Mouse (Mus musculus): Measurements from ENCODE around the gene Abca8a. TPM values are rescaled to one million over a fixed set of nuclear protein-coding genes. Genes with fewer than 3 reads are reported as not detected.
A peak's percentile ranks its signal among the peaks of the same experiment; 100 is the strongest.
"Not testable (repeated sequence)": the region's sequence is repeated elsewhere in the genome, so short reads cannot be mapped to it uniquely, and the experiment has no call there.

The Abca8a gene
- polyA plus RNA-seq, 1 experiment from 2014 or later, result 1.6 TPM

DNA sequence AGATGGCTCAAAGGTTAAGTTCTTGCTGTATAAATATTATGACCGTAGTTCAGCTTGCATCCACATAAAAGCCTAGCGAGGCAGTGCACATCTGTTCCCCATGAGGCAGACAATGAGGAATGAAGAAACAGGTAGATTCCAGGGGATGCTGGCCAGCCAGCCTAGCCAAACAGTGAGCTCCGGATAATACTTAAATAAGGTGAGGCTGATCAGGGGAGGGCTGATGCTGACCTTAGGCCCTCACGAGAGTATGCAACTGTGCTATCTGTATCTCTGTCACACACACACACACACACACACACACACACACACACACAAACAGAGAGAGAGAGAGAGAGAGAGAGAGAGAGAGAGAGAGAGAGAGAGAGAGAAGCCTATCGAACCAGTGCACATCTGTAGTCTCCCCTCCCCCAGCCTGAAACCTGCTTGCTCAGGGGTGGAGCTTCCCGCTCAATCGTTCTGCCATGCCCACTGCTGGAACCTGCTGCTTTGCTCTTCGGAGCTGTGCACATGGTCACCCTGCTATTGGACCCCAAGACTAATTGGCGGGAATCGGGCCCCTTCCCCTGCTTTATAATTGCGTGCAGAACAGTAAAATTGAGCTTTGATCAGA is 108.2 kb downstream of the Abca8a start:
- not testable (repeated sequence) for H3K9ac ChIP-seq; H3K4me1 ChIP-seq (replicated peaks); H3K4me3 ChIP-seq (replicated peaks); H3K27me3 ChIP-seq; H3K9me3 ChIP-seq (replicated peaks); H3K4me2 ChIP-seq; H3K36me3 ChIP-seq (replicated peaks)
- H3K27ac ChIP-seq (replicated peaks), result peak overlapping the region; percentile 38; the same call in 1 of the 2 replicates
- whole genome bisulfite sequencing (ENCODE audit: insufficient replicate concordance), result 40% methylated on average over 11 of the region's 11 CpGs
- ATAC-seq (ENCODE audit: insufficient read depth), result peak; percentile 26; the same call in 1 of the 2 replicates

DNA sequence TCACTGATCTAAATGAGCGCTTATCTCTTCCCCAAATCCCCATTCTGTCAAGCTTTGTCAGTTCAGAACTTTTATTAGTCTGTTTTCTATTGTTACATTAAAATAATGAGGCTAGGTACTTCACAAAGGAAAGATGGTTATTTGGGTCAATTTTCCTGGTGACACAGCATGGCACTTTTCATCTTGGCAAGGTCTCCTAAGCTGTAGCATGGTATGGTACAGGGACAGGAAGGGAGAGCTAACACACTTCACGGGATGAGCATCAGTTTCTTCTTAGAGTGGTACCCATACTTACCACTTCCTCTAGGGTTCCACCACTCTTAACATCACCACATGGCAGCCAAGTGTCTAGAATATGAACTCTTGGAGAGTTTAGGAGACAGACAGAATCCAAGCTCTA is 113.9 kb downstream of the Abca8a start:
- Histone ChIP-seq H3K4me2 (no peak overlapping the region), H3K4me3 (replicated peaks) (no peak overlapping the region), H3K27ac (replicated peaks) (no peak overlapping the region), H3K4me1 (replicated peaks) (no peaks in the 10 kb centered on the region), H3K9ac (no peak overlapping the region), H3K27me3 (no peaks in the 10 kb centered on the region), H3K36me3 (replicated peaks) (no peaks in the 10 kb centered on the region; the same call in none of the 2 replicates), H3K9me3 (replicated peaks) (no peaks in the 10 kb centered on the region)
- WGBS (ENCODE audit: insufficient replicate concordance), result 45% methylated on average over 2 of the region's 2 CpGs
- ATAC-seq (ENCODE audit: insufficient read depth), result no peak

Other genes starting within 250 kb of the Abca8a start
- gene Abca8b, start 100.1 kb downstream of the Abca8a start, polyA plus RNA-seq (2015; fragmentation: Nextera tagmentation; extraction: Ambion mirVana), result 6.4 and 7.8 TPM in 2 replicates
- gene Abca9, start 72.2 kb upstream of the Abca8a start, polyA plus RNA-seq (2015; fragmentation: Nextera tagmentation; extraction: Ambion mirVana), result 1.1 and 1.2 TPM in 2 replicates
- 6.3 and 6.9 TPM in 2 replicates for gene Abca6, start 155.8 kb upstream of the Abca8a start, polyA plus RNA-seq (2015; fragmentation: Nextera tagmentation; extraction: Ambion mirVana)
- 0.55 and 0.86 TPM in 2 replicates for gene Abca5, start 241.7 kb upstream of the Abca8a start, polyA plus RNA-seq (2015; fragmentation: Nextera tagmentation; extraction: Ambion mirVana)